Mouse (Mus musculus) erythroid progenitor cell, adult 5-6 weeks (primary cell): ENCODE results near the gene Sdf4. TPM values are rescaled to one million over a fixed set of nuclear protein-coding genes. Genes with fewer than 3 reads are reported as not detected.

Experiments used
- ATAC-seq: replicated peaks from 2 replicates; pipeline ENCODE4 v1.8.0; 2016; ENCODE audit warnings: moderate number of reproducible peaks, mild to moderate bottlenecking, moderate TSS enrichment, inconsistent platforms; ENCODE audit not compliant: poor library complexity, low FRiP score, severe bottlenecking
- total RNA-seq, 2 experiments: library from RNA; stranded (forward) in 1 of 2; stranded (reverse) in 1 of 2; fragments of 150-400 nt in 1 of 2; fragments of 186-747, 209-891 nt in 1 of 2; gene quantifications; 2 replicates each; pipeline versions ENCODE4 v1.2.3 to v1.2.4; 2015 to 2017; ENCODE audit warnings: low replicate concordance in 2 of 2

Gene Sdf4
- total RNA-seq, 2 experiments from 2014 or later = 59.1 to 92.1 TPM

- ATAC-seq = peak; percentile 82
Observed at GRCm38 (mm10) chr4:155992906-155993547, 355 bp downstream of the Sdf4 start.

GRCm38 (mm10) chr4:155993606-155994005 lies 934 bp downstream of the Sdf4 start:
- ATAC-seq = no peak

- ATAC-seq = no peak
Observed at GRCm38 (mm10) chr4:156004109-156004508, 11.4 kb downstream of the Sdf4 start.

DNA sequence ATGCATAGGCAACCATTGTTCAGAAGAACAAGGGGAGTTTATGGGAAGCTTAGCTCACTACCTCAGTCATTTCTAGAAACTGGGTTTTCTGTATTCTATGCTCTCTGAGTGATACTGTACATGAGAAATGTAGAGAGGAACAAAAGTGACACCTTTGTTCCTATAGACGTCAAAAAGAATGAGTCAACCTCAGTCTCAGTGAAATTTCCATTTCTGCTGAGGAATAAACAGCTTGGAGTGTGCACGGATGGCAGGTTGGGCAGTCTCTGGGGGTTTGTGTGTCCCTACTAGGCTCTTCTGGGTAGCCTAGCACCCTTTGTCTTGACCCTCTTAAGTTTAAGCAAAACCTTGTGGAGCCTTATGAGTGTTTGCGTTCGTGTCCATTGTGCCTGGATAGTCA lies 15.7 kb downstream of the Sdf4 start:
- no peak for ATAC-seq

GRCm38 (mm10) chr4:156013637-156014036 lies 21.0 kb downstream of the Sdf4 start, which contains the start of gene Tnfrsf4:
TSS of gene Tnfrsf4 (plus strand) at chr4:156013843.
- ATAC-seq = no peak

- no peak for ATAC-seq
Observed at GRCm38 (mm10) chr4:156014436-156014835, 21.8 kb downstream of the Sdf4 start.

DNA sequence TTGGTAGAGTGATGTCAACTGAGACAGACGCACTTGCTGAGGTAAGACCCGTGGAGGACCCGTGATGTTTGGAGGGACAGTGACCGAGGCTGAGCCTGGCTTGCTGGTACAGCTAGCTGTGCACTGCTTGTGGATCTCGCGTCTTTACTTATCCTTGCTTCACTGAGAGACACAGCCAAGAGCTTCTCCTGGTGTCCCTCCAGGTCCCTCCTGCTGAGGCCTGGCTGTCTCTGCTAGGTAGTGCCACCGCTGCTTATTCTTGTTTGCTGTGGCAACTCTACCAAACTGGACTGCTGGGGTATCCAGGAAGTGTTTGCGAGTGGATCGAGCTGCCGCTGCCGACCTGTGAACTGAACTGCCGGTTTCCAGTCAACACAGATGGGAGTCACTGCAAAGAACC lies 27.1 kb downstream of the Sdf4 start:
- no peak for ATAC-seq

GRCm38 (mm10) chr4:156021381-156021780 lies 28.7 kb downstream of the Sdf4 start:
- no peak for ATAC-seq

DNA sequence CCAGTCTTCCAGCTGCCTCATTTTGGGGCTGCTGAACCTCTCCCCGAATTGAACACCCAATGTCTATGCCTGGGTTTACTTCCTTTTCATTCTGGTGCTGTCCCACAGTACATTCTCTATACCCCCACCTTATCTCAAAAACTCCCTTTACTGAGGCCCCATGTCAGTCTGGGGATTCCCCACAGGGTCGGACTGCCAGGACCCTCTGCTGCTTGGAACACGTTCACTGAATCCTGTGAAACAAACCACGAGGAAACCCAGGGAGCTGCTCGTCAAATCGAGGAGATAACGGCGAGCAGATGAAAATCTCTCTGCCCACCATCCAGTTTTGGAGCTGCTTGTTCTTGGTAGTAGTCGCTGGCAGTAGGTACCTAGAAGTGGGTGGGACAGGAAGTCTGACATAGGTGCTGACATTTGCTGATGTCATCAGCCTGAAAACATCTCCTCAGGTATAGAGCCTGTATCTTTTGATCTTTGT lies 29.3 kb downstream of the Sdf4 start:
- ATAC-seq = no peak

DNA sequence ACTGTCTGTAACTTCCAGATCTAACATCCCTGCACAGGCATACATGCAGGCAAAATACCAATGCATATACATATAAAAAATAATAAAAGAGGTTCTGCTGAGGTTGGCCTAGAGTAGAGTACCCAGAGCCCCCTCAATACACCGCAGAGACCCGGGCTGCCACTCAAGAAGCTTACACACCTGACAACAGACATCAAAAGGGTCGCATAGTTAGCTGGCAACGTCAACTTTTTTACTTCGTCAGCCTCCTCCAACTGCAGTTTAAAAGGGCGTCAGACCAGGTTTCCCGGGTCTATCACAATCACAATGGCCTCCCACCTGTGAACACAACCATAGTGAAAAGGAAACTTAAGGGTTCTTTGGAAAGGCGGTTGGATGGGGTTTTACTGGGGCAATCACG lies 30.8 kb downstream of the Sdf4 start:
- ATAC-seq = no peak

GRCm38 (mm10) chr4:156024184-156024583 lies 31.5 kb downstream of the Sdf4 start:
- ATAC-seq = no peak

GRCm38 (mm10) chr4:156026013-156026412 lies 33.3 kb downstream of the Sdf4 start, which contains the start of gene Tnfrsf18:
TSS of gene Tnfrsf18 (plus strand) at chr4:156026164.
- ATAC-seq = no peak

DNA sequence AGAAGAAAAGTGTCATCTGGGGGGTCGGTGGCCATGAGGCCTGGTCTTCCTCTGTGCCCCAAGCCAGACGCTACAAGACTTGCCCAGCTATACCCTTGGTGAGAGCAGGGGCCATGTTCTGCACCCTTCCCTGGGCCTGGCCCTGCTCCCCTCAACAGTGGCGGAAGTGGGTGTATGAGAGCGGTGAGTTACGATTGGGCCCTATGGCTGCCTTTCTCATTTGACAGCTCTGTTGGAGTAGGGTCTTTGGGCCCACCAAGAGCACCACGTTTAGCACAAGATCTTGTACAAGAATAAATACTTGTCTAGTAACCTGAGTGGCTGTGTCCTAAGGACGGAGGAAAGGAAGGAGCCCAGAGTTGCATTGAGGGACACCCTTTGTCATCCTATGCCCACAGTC lies 35.9 kb downstream of the Sdf4 start:
- ATAC-seq = no peak

DNA sequence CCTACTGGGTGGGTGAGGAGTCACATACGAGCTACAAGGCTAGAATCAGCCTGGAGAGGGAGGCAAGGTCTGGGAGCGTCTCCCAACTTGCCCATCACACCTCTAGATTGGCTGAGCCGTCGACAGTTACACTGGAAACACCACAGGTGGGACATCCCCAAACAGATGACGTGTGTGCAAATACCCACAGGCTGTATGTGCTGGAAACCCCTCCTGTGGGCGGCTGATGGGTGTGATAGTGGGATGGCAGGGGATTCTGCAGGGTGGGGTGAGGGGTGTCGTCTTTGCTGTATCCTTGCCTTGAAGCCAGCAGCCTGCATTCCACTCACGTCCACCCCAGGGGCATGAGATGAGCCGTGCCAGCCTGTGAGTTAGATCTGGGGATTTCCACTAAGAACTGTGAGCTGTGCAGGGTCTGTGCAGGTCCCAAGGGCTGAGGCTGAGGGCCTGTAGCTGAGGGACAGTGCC lies 38.0 kb downstream of the Sdf4 start:
- ATAC-seq = no peak

- ATAC-seq = no peak
Observed at GRCm38 (mm10) chr4:156031255-156031592, 38.6 kb downstream of the Sdf4 start.

DNA sequence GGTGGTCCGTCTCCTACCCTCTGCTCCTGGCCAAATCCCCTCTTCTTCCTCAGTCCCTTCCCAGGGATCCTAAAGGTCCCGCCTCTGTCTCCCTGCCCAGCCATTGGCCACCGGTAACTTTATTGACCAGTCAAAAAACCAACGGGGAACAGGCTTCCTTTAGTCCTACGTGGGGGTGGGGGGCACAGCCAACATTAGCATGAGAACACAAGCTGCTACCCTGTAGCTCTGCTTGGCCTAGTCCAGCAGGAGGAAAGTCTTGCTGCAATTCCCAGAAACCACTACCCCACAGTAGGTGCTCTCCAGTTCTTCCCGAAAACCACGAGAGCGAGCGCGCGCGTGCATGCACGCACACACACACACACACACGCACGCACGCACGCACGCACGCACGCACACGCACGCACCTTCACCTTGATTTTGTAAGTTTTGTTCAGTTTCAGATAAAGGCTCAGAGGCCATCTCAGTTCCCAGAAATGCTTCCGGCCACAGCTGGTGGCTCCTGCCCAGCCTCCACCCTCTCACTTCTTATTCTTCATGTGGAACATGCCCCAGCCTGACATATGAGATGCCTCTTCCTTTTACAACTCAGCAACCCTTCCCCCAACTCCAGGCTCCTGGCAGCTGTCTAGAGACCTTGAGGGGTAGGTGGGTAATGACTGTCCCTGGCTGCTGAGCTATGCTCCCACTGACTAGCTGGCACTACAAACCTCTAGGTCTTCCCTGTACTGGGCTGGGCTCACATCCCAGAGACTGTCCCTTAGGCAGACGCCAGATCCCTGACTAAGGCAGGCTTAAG lies 39.1 kb downstream of the Sdf4 start:
- ATAC-seq = no peak

DNA sequence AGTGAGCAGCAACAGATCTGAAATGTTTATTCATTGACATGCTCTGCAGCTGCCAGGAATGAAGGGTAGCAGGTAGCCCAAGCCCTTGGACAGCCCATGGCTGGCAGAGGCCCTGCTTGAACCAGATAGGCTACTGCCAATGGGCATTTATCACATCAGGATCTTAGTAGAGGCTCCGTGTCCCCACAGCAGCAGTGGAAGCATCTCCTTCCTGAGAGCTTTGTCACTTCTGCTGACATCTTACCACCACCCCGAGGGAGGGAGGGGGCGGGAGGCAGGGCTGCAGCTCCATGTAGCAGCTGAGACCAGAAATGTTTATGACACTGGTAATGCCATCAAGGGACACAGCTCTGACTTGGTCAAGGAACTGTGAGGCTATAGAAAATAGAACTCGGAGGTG lies 40.2 kb downstream of the Sdf4 start:
- no peak for ATAC-seq

GRCm38 (mm10) chr4:156033476-156034119 lies 40.9 kb downstream of the Sdf4 start:
- ATAC-seq = peak; percentile 78

- no peak for ATAC-seq
Observed at GRCm38 (mm10) chr4:156034301-156034700, 41.6 kb downstream of the Sdf4 start.

GRCm38 (mm10) chr4:156034901-156035300 lies 42.2 kb downstream of the Sdf4 start:
- ATAC-seq = no peak

DNA sequence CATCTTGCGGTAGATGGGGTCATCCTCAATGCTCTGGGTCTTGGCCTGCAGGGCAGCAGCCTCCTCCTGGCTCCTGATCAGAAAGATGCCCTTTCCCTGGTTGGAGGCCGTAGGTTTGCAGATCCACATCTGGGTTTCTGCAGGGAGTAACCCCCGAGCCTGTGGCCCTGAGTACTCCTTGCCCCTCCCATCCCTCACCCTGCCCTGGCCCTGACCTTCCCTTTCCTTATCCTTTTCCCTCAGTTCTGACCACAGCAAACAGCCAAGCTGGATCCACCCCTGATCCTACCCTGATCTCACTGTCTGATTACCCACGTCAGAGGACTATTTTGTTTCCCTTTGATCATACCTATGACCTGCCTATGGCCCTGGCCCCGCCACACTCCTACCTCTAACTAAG lies 52.1 kb downstream of the Sdf4 start:
- ATAC-seq = no peak
